Mouse (Mus musculus) heart, embryonic 16.5 days (tissue): ENCODE data around the gene Col6a2. TPM values are rescaled to one million over a fixed set of nuclear protein-coding genes. Genes with fewer than 3 reads are reported as not detected.
A peak's percentile ranks its signal among the peaks of the same experiment; 100 is the strongest.

Experiments used
- ATAC-seq: fragments of 200-750 bp; cut with Nextera tagmentation; replicated peaks from 2 replicates; pipeline ENCODE4 v1.8.0; 2017; ENCODE audit warnings: moderate number of reproducible peaks; ENCODE audit not compliant: insufficient read depth, low FRiP score; ENCODE audit errors: extremely low read depth
- H3K27ac ChIP-seq: fragments of 300-500 bp; sonication (generic); 2 replicates; pipeline ENCODE4 v1.5.1; 2014; ENCODE audit warnings: mild to moderate bottlenecking, low read length, control low read depth, moderate library complexity
- H3K27me3 ChIP-seq: fragments of 300-500 bp; sonication (generic); 2 replicates; pipeline ENCODE4 v1.6.1; 2014; ENCODE audit warnings: low read length, mixed read lengths; ENCODE audit not compliant: control insufficient read depth, insufficient read depth
- H3K36me3 ChIP-seq: fragments of 300-500 bp; sonication (generic); 2 replicates; pipeline ENCODE4 v1.6.1; 2014; ENCODE audit not compliant: control insufficient read depth, insufficient read depth
- H3K4me1 ChIP-seq: fragments of 300-500 bp; sonication (generic); 2 replicates; pipeline ENCODE4 v1.6.1; 2014; ENCODE audit warnings: low read length, mixed read lengths; ENCODE audit not compliant: control insufficient read depth, insufficient read depth
- H3K4me2 ChIP-seq: fragments of 300-500 bp; sonication (generic); 2 replicates; pipeline ENCODE4 v1.6.1; 2014; ENCODE audit warnings: low read depth, mild to moderate bottlenecking, control low read depth, low read length
- H3K4me3 ChIP-seq: fragments of 300-500 bp; sonication (generic); 2 replicates; pipeline ENCODE4 v1.5.1; 2014; ENCODE audit warnings: mild to moderate bottlenecking, control low read depth, low read length
- H3K9ac ChIP-seq: fragments of 300-500 bp; sonication (generic); 2 replicates; pipeline ENCODE4 v1.6.1; 2014; ENCODE audit warnings: low read length, control low read depth
- H3K9me3 ChIP-seq: fragments of 300-500 bp; sonication (generic); replicated peaks from 2 replicates; pipeline ENCODE4 v1.6.1; 2016; ENCODE audit warnings: low read length; ENCODE audit not compliant: control insufficient read depth
- WGBS: fragments of 180-500 bp; shearing (Covaris S2); extraction: QIAGEN DNeasy Blood & Tissue Kit; methylation state at CpG from one replicate; pipeline ENCODE4 v1.1.7; 2014; 5-methylcytosine and 5-hydroxymethylcytosine counted together
- polyA plus RNA-seq: library from polyadenylated mRNA; unstranded; fragments of >200 nt; fragmentation: Nextera tagmentation; extraction: Ambion mirVana; gene quantifications from 2 replicates; pipeline ENCODE4 v1.2.1, GENCODE M21; 2015

Gene Col6a2
- polyA plus RNA-seq, 1 experiment from 2014 or later = 100 TPM

DNA sequence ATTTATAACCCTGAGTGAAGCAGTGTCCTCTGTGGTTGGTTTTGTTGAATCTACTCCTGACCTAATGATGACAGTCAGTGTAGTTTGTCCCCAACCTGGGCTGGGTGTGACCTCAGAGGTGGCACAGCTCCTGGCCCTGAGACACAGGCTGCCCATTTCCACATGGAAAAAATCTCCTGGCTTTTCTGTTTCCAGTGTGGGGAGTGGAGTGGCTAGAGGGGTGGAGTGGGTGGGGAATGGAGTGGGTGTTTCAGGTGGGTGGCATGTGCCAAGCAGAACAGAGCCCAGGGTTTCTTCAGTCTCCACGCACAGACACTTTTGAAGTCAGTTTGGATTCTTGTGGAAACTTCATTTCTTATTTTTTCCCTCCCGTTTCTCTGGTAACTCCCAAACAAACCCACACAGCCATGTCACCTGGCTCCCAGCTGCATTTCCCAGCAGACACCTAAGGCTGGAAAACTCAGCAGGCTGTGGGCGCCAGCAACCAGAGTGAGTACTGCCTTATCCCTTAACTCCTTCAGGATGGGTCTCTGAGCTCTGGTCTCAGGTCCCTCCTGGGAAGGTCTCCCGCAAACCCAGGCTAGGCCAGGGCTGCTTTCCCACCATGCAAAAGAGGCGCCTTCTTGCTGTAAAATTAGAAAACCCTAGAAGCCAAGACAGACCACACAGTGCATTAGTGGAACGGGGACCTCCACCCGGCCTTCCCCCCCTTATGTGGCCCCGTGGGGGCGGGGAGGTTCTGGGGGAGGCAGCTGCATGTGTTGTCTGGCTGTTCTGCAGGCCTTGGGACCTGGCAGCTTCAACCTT, 19.4 kb upstream of the Col6a2 start:
- ATAC-seq = 0 out of 2 replicates have a peak, but pooled peaks have one; percentile 49
- no peak overlapping the region for H3K9ac ChIP-seq
- H3K4me1 ChIP-seq = no peaks in the 10 kb centered on the region
- no peaks in the 10 kb centered on the region for H3K9me3 ChIP-seq
- H3K36me3 ChIP-seq = no peaks in the 10 kb centered on the region
- WGBS = 56% methylated on average over 9 of the region's 9 CpGs
- no peaks in the 10 kb centered on the region for H3K27me3 ChIP-seq
- H3K4me3 ChIP-seq = no peak overlapping the region
- no peak overlapping the region for H3K4me2 ChIP-seq
- peak overlapping the region; percentile 66 for H3K27ac ChIP-seq

DNA sequence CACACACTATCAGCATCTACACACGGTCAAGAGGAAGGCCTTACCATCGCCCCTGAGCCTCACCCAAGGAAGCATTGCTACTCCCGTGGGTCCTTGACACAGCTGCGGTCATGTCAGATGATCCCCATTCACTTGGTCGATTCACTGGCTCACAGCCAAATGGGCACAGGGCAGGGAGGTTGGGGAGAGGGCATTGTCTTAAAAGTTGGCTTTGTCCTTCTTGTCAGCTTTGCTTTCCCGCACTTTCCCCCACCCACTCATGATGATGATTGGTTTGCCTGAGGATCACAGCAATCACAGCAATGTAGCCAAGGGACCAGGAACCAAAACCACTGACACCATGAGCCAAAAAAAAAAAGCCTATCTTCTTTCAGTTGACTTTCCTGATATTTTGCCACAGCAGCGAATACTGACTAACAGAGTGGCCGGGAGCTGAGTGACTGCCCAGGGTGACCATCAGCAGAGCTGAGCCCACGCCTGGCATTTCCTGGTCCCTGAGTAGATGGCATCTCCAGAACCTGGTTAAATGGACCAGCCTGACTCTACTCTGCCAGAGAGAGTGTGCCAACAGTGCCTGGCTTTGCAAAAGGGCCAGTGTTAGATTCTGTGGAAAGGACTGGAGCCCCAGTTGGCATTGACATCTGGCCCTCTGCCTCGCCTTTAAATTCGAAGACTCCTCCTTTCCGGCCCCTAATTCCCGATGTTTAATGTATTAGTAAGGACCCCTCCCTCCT, 18.6 kb upstream of the Col6a2 start:
- Histone ChIP-seq H3K4me3 (no peak overlapping the region), H3K36me3 (no peaks in the 10 kb centered on the region), H3K27ac (peak overlapping the region; percentile 66), H3K9me3 (no peaks in the 10 kb centered on the region), H3K4me2 (no peak overlapping the region), H3K27me3 (no peaks in the 10 kb centered on the region), H3K4me1 (no peaks in the 10 kb centered on the region), H3K9ac (no peak overlapping the region)
- WGBS = 88% methylated on average over 13 of the region's 13 CpGs
- no peak for ATAC-seq

- H3K36me3 ChIP-seq = no peaks in the 10 kb centered on the region
- ATAC-seq = no peak
- H3K4me3 ChIP-seq = no peak overlapping the region
- no peak overlapping the region for H3K9ac ChIP-seq
- H3K9me3 ChIP-seq = no peaks in the 10 kb centered on the region
- no peak overlapping the region for H3K27ac ChIP-seq
- no peak overlapping the region for H3K4me2 ChIP-seq
- no peaks in the 10 kb centered on the region for H3K27me3 ChIP-seq
- 89% methylated on average over 2 of the region's 2 CpGs for WGBS
- H3K4me1 ChIP-seq = peaks cover 4% of the 10 kb centered on the region; the same call in 1 of the 2 replicates
Observed at GRCm38 (mm10) chr10:76639952-76640351, 16.5 kb upstream of the Col6a2 start.

GRCm38 (mm10) chr10:76636601-76637000, 13.2 kb upstream of the Col6a2 start:
- H3K4me1 ChIP-seq = peaks cover 16% of the 10 kb centered on the region
- H3K9me3 ChIP-seq = no peaks in the 10 kb centered on the region

DNA sequence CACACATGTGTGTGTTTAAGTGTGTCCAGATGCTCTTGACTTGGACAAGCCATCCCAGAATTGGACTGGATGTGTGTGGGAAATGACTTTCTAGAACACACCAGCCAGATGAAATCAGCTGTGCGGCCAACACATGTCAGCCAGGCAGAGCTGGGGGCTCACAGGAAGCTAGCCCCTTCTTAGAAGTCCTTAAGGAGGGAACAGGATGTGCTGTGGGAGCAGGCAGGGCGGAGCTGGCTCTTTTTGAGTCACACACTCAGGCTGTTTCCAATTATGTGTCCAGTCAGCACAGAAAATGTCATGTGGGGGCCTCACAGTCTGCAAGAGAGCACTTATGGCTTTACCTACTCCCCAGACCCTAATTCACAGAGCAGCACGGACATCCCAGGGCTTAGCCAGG, 12.6 kb upstream of the Col6a2 start:
- Histone ChIP-seq H3K4me2 (no peak overlapping the region), H3K9ac (no peak overlapping the region), H3K4me1 (peaks cover 16% of the 10 kb centered on the region), H3K27me3 (no peaks in the 10 kb centered on the region), H3K36me3 (no peaks in the 10 kb centered on the region), H3K27ac (peak overlapping the region; percentile 43; the same call in 1 of the 2 replicates), H3K4me3 (no peak overlapping the region), H3K9me3 (no peaks in the 10 kb centered on the region)
- ATAC-seq = peak; percentile 24; the same call in 1 of the 2 replicates
- 47% methylated on average over 3 of the region's 3 CpGs for WGBS

More at GRCm38 (mm10) chr10:76636601-76637000, 13.2 kb upstream of the Col6a2 start:
- no peaks in the 10 kb centered on the region for H3K36me3 ChIP-seq
- ATAC-seq = no peak
- peak overlapping the region; percentile 43; the same call in 1 of the 2 replicates for H3K27ac ChIP-seq
- H3K4me2 ChIP-seq = no peak overlapping the region
- WGBS = 83% methylated on average over 4 of the region's 4 CpGs
- no peak overlapping the region for H3K9ac ChIP-seq
- no peak overlapping the region for H3K4me3 ChIP-seq
- H3K27me3 ChIP-seq = no peaks in the 10 kb centered on the region

DNA sequence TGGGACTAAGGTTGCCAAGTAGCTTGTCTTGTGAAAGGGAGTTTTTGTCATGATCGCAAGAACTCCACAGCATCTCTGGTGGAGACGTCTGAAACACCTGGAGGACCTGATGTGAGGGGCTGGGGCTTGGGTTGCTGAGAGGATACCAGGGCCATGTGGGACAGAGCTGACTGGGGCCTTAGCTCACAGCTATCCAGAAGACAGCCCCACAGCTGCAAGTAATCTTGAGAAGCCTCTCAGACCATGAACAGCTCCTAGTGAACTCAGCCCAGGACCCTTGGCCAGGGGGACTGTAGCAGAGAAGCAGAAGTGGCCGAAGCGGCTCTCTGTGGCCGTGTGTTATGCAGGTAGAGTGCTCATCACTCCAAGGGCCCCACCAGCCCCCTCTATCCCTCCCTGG, 11.2 kb upstream of the Col6a2 start:
- Histone ChIP-seq H3K27ac (peak overlapping the region; percentile 41), H3K4me2 (no peak overlapping the region), H3K9me3 (no peaks in the 10 kb centered on the region), H3K9ac (0 out of 2 replicates have a peak overlapping the region, but pooled peaks have one; percentile 3), H3K4me1 (peaks cover 16% of the 10 kb centered on the region), H3K36me3 (no peaks in the 10 kb centered on the region), H3K27me3 (no peaks in the 10 kb centered on the region), H3K4me3 (no peak overlapping the region)
- WGBS = 55% methylated on average over 5 of the region's 5 CpGs
- ATAC-seq = no peak

- WGBS = 55% methylated on average over 7 of the region's 7 CpGs
- H3K4me1 ChIP-seq = peaks cover 16% of the 10 kb centered on the region
- H3K27me3 ChIP-seq = no peaks in the 10 kb centered on the region
- peak overlapping the region; percentile 41 for H3K27ac ChIP-seq
- ATAC-seq = 0 out of 2 replicates have a peak, but pooled peaks have one; percentile 21
- H3K4me3 ChIP-seq = no peak overlapping the region
- H3K9ac ChIP-seq = no peak overlapping the region
- H3K4me2 ChIP-seq = no peak overlapping the region
- H3K36me3 ChIP-seq = no peaks in the 10 kb centered on the region
- no peaks in the 10 kb centered on the region for H3K9me3 ChIP-seq
Observed at GRCm38 (mm10) chr10:76634094-76634571, 10.7 kb upstream of the Col6a2 start.

DNA sequence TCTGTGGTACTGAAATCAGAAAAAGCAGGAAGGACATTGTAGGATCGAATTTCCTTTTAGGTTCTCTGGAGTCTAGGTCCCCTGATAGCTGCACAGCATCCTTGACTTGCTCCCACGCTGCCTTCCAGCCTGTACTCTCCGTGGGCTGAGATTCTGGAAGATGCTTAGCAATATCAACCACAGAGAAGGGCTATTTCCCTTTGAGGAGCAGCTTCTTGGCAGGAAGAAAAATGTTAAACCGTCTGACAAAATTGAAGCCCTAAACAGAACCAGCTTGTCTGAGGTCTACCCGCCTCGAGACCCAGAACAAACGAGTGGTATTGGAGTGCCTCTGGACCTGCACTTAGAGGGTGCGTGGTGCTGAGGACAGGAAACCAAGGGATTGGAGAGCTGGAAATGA, 9.2 kb upstream of the Col6a2 start:
- H3K4me1 ChIP-seq = peaks cover 16% of the 10 kb centered on the region
- no peaks in the 10 kb centered on the region for H3K9me3 ChIP-seq
- no peaks in the 10 kb centered on the region for H3K27me3 ChIP-seq
- no peak overlapping the region for H3K4me2 ChIP-seq
- no peak for ATAC-seq
- H3K9ac ChIP-seq = no peak overlapping the region
- H3K27ac ChIP-seq = peak overlapping the region; percentile 16; the same call in 1 of the 2 replicates
- WGBS = 55% methylated on average over 8 of the region's 8 CpGs
- H3K36me3 ChIP-seq = no peaks in the 10 kb centered on the region
- H3K4me3 ChIP-seq = no peak overlapping the region

GRCm38 (mm10) chr10:76630657-76631056, 7.2 kb upstream of the Col6a2 start:
- H3K4me1 ChIP-seq = peaks cover 14% of the 10 kb centered on the region
- no peaks in the 10 kb centered on the region for H3K27me3 ChIP-seq
- H3K4me3 ChIP-seq = no peak overlapping the region
- H3K4me2 ChIP-seq = no peak overlapping the region
- H3K9me3 ChIP-seq = no peaks in the 10 kb centered on the region
- no peak overlapping the region for H3K27ac ChIP-seq
- no peak overlapping the region for H3K9ac ChIP-seq
- 74% methylated on average over 1 of the region's 1 CpGs for WGBS
- H3K36me3 ChIP-seq = no peaks in the 10 kb centered on the region
- ATAC-seq = no peak
